Mouse (Mus musculus) neural tube, embryonic 15.5 days (tissue): ENCODE data around the gene Cdipt. TPM values are rescaled to one million over a fixed set of nuclear protein-coding genes. Genes with fewer than 3 reads are reported as not detected.

Experiments
- ATAC-seq: fragments of 200-750 bp; cut with Nextera tagmentation; 2 replicates; pipeline ENCODE4 v1.8.0; 2017; ENCODE audit warnings: mild to moderate bottlenecking, moderate TSS enrichment, moderate library complexity; ENCODE audit not compliant: low FRiP score
- H3K27ac ChIP-seq: fragments of 300-500 bp; sonication (generic); replicated peaks from 2 replicates; pipeline ENCODE4 v1.5.1; 2015; ENCODE audit warnings: mild to moderate bottlenecking, inconsistent platforms
- H3K27me3 ChIP-seq: fragments of 300-500 bp; sonication (generic); replicated peaks from 2 replicates; pipeline ENCODE4 v1.6.1; 2015; ENCODE audit warnings: inconsistent platforms
- H3K36me3 ChIP-seq: fragments of 300-500 bp; sonication (generic); 2 replicates; pipeline ENCODE4 v1.6.1; 2015; ENCODE audit warnings: inconsistent platforms
- H3K4me1 ChIP-seq: fragments of 300-500 bp; sonication (generic); 2 replicates; pipeline ENCODE4 v1.6.1; 2015; ENCODE audit warnings: inconsistent platforms
- H3K4me2 ChIP-seq: fragments of 300-500 bp; sonication (generic); 2 replicates; pipeline ENCODE4 v1.6.1; 2015; ENCODE audit warnings: inconsistent platforms, mild to moderate bottlenecking, moderate library complexity
- H3K4me3 ChIP-seq: fragments of 300-500 bp; sonication (generic); replicated peaks from 2 replicates; pipeline ENCODE4 v1.5.1; 2015; ENCODE audit warnings: mild to moderate bottlenecking, inconsistent platforms
- H3K9ac ChIP-seq: fragments of 300-500 bp; sonication (generic); replicated peaks from 2 replicates; pipeline ENCODE4 v1.6.1; 2015; ENCODE audit warnings: mild to moderate bottlenecking, inconsistent platforms
- H3K9me3 ChIP-seq: fragments of 300-500 bp; sonication (generic); replicated peaks from 2 replicates; pipeline ENCODE4 v1.6.1; 2016; ENCODE audit warnings: inconsistent platforms
- WGBS: fragments of 180-500 bp; shearing (Covaris S2); methylation state at CpG from one replicate; pipeline ENCODE4 v1.1.7; 2015; ENCODE audit warnings: mixed read lengths; 5-methylcytosine and 5-hydroxymethylcytosine counted together
- polyA plus RNA-seq: library from polyadenylated mRNA; unstranded; fragments of >200 nt; fragmentation: Nextera tagmentation; extraction: Ambion mirVana; gene quantifications from 2 replicates; pipeline ENCODE4 v1.2.1, GENCODE M21; 2015

Cdipt gene
- polyA plus RNA-seq, 1 experiment from 2014 or later: 145 TPM

GRCm38 (mm10) chr7:127021563-127022527, 46.1 kb downstream of the Cdipt start:
- Histone ChIP-seq H3K4me1 (peaks cover 79% of the 10 kb centered on the region), H3K4me3 (peak overlapping the region; percentile 59), H3K27me3 (no peaks in the 10 kb centered on the region), H3K9ac (peak overlapping the region; percentile 99), H3K4me2 (peak overlapping the region; percentile 88), H3K9me3 (no peaks in the 10 kb centered on the region), H3K27ac (peak overlapping the region; percentile 98), H3K36me3 (peaks cover 23% of the 10 kb centered on the region)
- 37% methylated on average over 5 of the region's 5 CpGs for WGBS
- ATAC-seq: no peak

- WGBS: 84% methylated on average over 7 of the region's 7 CpGs
- no peaks in the 10 kb centered on the region for H3K9me3 ChIP-seq
- peaks cover 77% of the 10 kb centered on the region for H3K4me1 ChIP-seq
- H3K4me2 ChIP-seq: peak overlapping the region; percentile 90
- H3K27ac ChIP-seq: peak overlapping the region; percentile 33; the same call in 1 of the 2 replicates
- no peak for ATAC-seq
- H3K36me3 ChIP-seq: peaks cover 23% of the 10 kb centered on the region
- H3K9ac ChIP-seq: peak overlapping the region; percentile 99; the same call in 1 of the 2 replicates
- H3K27me3 ChIP-seq: no peaks in the 10 kb centered on the region
- H3K4me3 ChIP-seq: 0 out of 2 replicates have a peak overlapping the region, but pooled peaks have one; percentile 0
Observed at GRCm38 (mm10) chr7:127022528-127023271, 47.0 kb downstream of the Cdipt start.

- H3K4me2 ChIP-seq: peak overlapping the region; percentile 90
- peaks cover 77% of the 10 kb centered on the region for H3K4me1 ChIP-seq
- H3K9me3 ChIP-seq: no peaks in the 10 kb centered on the region
- 75% methylated on average over 13 of the region's 13 CpGs for WGBS
- no peak for ATAC-seq
- H3K36me3 ChIP-seq: peaks cover 23% of the 10 kb centered on the region
- peak overlapping the region; percentile 99 for H3K9ac ChIP-seq
- no peaks in the 10 kb centered on the region for H3K27me3 ChIP-seq
- peak overlapping the region; percentile 65 for H3K4me3 ChIP-seq
- H3K27ac ChIP-seq: peak overlapping the region; percentile 33; the same call in 1 of the 2 replicates
Observed at GRCm38 (mm10) chr7:127023272-127023691, 47.6 kb downstream of the Cdipt start.

- Histone ChIP-seq H3K27me3 (no peaks in the 10 kb centered on the region), H3K36me3 (peaks cover 23% of the 10 kb centered on the region), H3K9ac (peak overlapping the region; percentile 99), H3K4me1 (peaks cover 76% of the 10 kb centered on the region), H3K27ac (peak overlapping the region; percentile 100), H3K9me3 (no peaks in the 10 kb centered on the region), H3K4me2 (peak overlapping the region; percentile 90), H3K4me3 (peak overlapping the region; percentile 65)
- no peak for ATAC-seq
- 27% methylated on average over 19 of the region's 19 CpGs for WGBS
Observed at GRCm38 (mm10) chr7:127023896-127024690, 48.4 kb downstream of the Cdipt start.

- peak; percentile 29 for ATAC-seq
- H3K27me3 ChIP-seq: no peaks in the 10 kb centered on the region
- peaks cover 23% of the 10 kb centered on the region for H3K36me3 ChIP-seq
- peak overlapping the region; percentile 65 for H3K4me3 ChIP-seq
- H3K9me3 ChIP-seq: no peaks in the 10 kb centered on the region
- H3K9ac ChIP-seq: peak overlapping the region; percentile 99
- H3K4me2 ChIP-seq: peak overlapping the region; percentile 90
- under 1% methylated on average over 30 of the region's 30 CpGs for WGBS
- H3K4me1 ChIP-seq: peaks cover 68% of the 10 kb centered on the region
- peak overlapping the region; percentile 100 for H3K27ac ChIP-seq
Observed at GRCm38 (mm10) chr7:127024755-127025555, 49.2 kb downstream of the Cdipt start.

GRCm38 (mm10) chr7:127025556-127026160, 49.9 kb downstream of the Cdipt start:
- WGBS: under 1% methylated on average over 60 of the region's 65 CpGs
- ATAC-seq: no peak
- no peaks in the 10 kb centered on the region for H3K9me3 ChIP-seq

GRCm38 (mm10) chr7:127026161-127026600, 50.5 kb downstream of the Cdipt start:
- Histone ChIP-seq H3K27me3 (no peaks in the 10 kb centered on the region), H3K4me3 (peak overlapping the region; percentile 65), H3K9me3 (no peaks in the 10 kb centered on the region), H3K36me3 (peaks cover 23% of the 10 kb centered on the region), H3K4me1 (peaks cover 56% of the 10 kb centered on the region), H3K4me2 (peak overlapping the region; percentile 90), H3K9ac (peak overlapping the region; percentile 99), H3K27ac (peak overlapping the region; percentile 100)
- WGBS: 0% methylated on average over 19 of the region's 48 CpGs
- 0 out of 2 replicates have a peak, but pooled peaks have one; percentile 1 for ATAC-seq

More at GRCm38 (mm10) chr7:127025556-127026160, 49.9 kb downstream of the Cdipt start:
- Histone ChIP-seq H3K9ac (peak overlapping the region; percentile 99), H3K36me3 (peaks cover 23% of the 10 kb centered on the region), H3K27me3 (no peaks in the 10 kb centered on the region), H3K4me2 (peak overlapping the region; percentile 90), H3K4me1 (peaks cover 61% of the 10 kb centered on the region), H3K4me3 (peak overlapping the region; percentile 65), H3K27ac (peak overlapping the region; percentile 100)

- 0 out of 2 replicates have a peak, but pooled peaks have one; percentile 1 for ATAC-seq
- peak overlapping the region; percentile 99 for H3K9ac ChIP-seq
- peak overlapping the region; percentile 90 for H3K4me2 ChIP-seq
- peak overlapping the region; percentile 100 for H3K27ac ChIP-seq
- no peaks in the 10 kb centered on the region for H3K9me3 ChIP-seq
- peak overlapping the region; percentile 65 for H3K4me3 ChIP-seq
- H3K27me3 ChIP-seq: no peaks in the 10 kb centered on the region
- H3K36me3 ChIP-seq: peaks cover 23% of the 10 kb centered on the region
- peaks cover 52% of the 10 kb centered on the region for H3K4me1 ChIP-seq
- 0% methylated on average over 4 of the region's 48 CpGs for WGBS
Observed at GRCm38 (mm10) chr7:127026616-127026983, 50.9 kb downstream of the Cdipt start.

GRCm38 (mm10) chr7:127026984-127027726, 51.4 kb downstream of the Cdipt start, which contains the start of gene Maz:
Gene Maz (minus strand): TSS chr7:127027037.
- WGBS: under 1% methylated on average over 42 of the region's 63 CpGs
- ATAC-seq: peak; percentile 93
- Histone ChIP-seq H3K27me3 (no peaks in the 10 kb centered on the region), H3K27ac (peak within 1 kb of the TSS; percentile 100), H3K4me2 (peak within 1 kb of the TSS; percentile 90), H3K9me3 (no peaks in the 10 kb centered on the region), H3K9ac (peak within 1 kb of the TSS; percentile 99), H3K36me3 (peaks cover 19% of the 10 kb centered on the region), H3K4me3 (peak within 1 kb of the TSS; percentile 65), H3K4me1 (peaks cover 47% of the 10 kb centered on the region)
